Mouse (Mus musculus) MEL (cell line): Measurements from ENCODE around the gene Tppp3. TPM values are rescaled to one million over a fixed set of nuclear protein-coding genes. Genes with fewer than 3 reads are reported as not detected.

Experiments
- DNase-seq: peaks from one replicate; pipeline ENCODE4 v3.0.0; 2011; ENCODE audit warnings: low read depth, low spot score
- H3K27ac ChIP-seq: 2 replicates; pipeline ENCODE4 v1.5.1; 2012; ENCODE audit warnings: low read depth, mild to moderate bottlenecking, control low read depth, low read length, moderate library complexity; ENCODE audit not compliant: control insufficient read depth
- H3K27me3 ChIP-seq, 2 experiments: fragments of 150-350 bp in 1 of 2; sonication (generic) in 1 of 2; 2 replicates each; pipeline ENCODE4 v1.6.1; 2012; ENCODE audit warnings: low read length in 2 of 2, mild to moderate bottlenecking in 2 of 2, improper control_type of control experiment in 1 of 2, moderate library complexity in 1 of 2; ENCODE audit not compliant: insufficient read depth in 2 of 2, control insufficient read depth in 1 of 2
- H3K36me3 ChIP-seq, 2 experiments: 2 replicates each; pipeline ENCODE4 v1.6.1; 2012 to 2014; ENCODE audit warnings: low read length in 2 of 2, improper control_type of control experiment in 1 of 2, inconsistent platforms in 1 of 2, mild to moderate bottlenecking in 1 of 2; ENCODE audit not compliant: insufficient read depth in 2 of 2, control insufficient read depth in 1 of 2
- H3K4me1 ChIP-seq, 2 experiments: fragments of 150-350 bp in 1 of 2; sonication (generic) in 1 of 2; 2 replicates each; pipeline ENCODE4 v1.6.1; 2012; ENCODE audit warnings: low read length in 2 of 2, improper control_type of control experiment in 1 of 2, mild to moderate bottlenecking in 1 of 2; ENCODE audit not compliant: insufficient read depth in 2 of 2, control insufficient read depth in 1 of 2
- H3K4me3 ChIP-seq, 2 experiments: fragments of 150-350 bp in 1 of 2; sonication (generic) in 1 of 2; 2 replicates each; pipeline ENCODE4 v1.5.1; 2012; ENCODE audit warnings: low read depth in 2 of 2, low read length in 2 of 2, mild to moderate bottlenecking in 2 of 2, moderate library complexity in 2 of 2, control low read depth in 1 of 2, improper control_type of control experiment in 1 of 2; ENCODE audit not compliant: control insufficient read depth in 1 of 2, insufficient read depth in 1 of 2
- H3K79me2 ChIP-seq: 2 replicates; pipeline ENCODE4 v1.6.1; 2012; ENCODE audit warnings: mild to moderate bottlenecking, low read length, moderate library complexity; ENCODE audit not compliant: control insufficient read depth, poor library complexity, insufficient read depth
- H3K9ac ChIP-seq: 2 replicates; pipeline ENCODE4 v1.6.1; 2012; ENCODE audit warnings: low read depth, mild to moderate bottlenecking, control low read depth, low read length, moderate library complexity; ENCODE audit not compliant: control insufficient read depth, poor library complexity, severe bottlenecking
- H3K9me3 ChIP-seq: fragments of 150-350 bp; sonication (generic); replicated peaks from 2 replicates; pipeline ENCODE4 v1.6.1; 2012; ENCODE audit warnings: mild to moderate bottlenecking, low read length, improper control_type of control experiment, moderate library complexity; ENCODE audit not compliant: insufficient read depth
- CHD1 ChIP-seq: IDR thresholded peaks from 2 replicates; pipeline ENCODE4 v1.6.1; 2012; ENCODE audit warnings: low read depth, mild to moderate bottlenecking, inconsistent platforms, low read length, improper control_type of control experiment
- CHD2 ChIP-seq: IDR thresholded peaks from 2 replicates; pipeline ENCODE4 v1.6.1; 2011; ENCODE audit warnings: low read length, improper control_type of control experiment
- CTCF ChIP-seq, 3 experiments: IDR thresholded peaks in 2 of 3; conservative IDR thresholded peaks in 1 of 3; 2 replicates each; pipeline ENCODE4 v1.5.1; 2011 to 2012; ENCODE audit warnings: low read length in 3 of 3, low read depth in 2 of 3, mild to moderate bottlenecking in 2 of 3, improper control_type of control experiment in 1 of 3, inconsistent platforms in 1 of 3, mixed read lengths in 1 of 3, moderate library complexity in 1 of 3; ENCODE audit not compliant: control insufficient read depth in 1 of 3, insufficient read depth in 1 of 3, poor library complexity in 1 of 3, severe bottlenecking in 1 of 3
- ELF1 ChIP-seq: IDR thresholded peaks from 2 replicates; pipeline ENCODE4 v1.6.1; 2014; ENCODE audit warnings: low read depth, mild to moderate bottlenecking, inconsistent platforms, low read length, improper control_type of control experiment, moderate library complexity
- EP300 ChIP-seq, 2 experiments: IDR thresholded peaks; 2 replicates each; pipeline ENCODE4 v1.6.1; 2011; ENCODE audit warnings: improper control_type of control experiment in 2 of 2, low read length in 2 of 2, low read depth in 1 of 2, mild to moderate bottlenecking in 1 of 2
- ETS1 ChIP-seq: IDR thresholded peaks from 2 replicates; pipeline ENCODE4 v1.6.1; 2012; ENCODE audit warnings: low read depth, mild to moderate bottlenecking, inconsistent platforms, low read length, improper control_type of control experiment, moderate library complexity
- HCFC1 ChIP-seq: IDR thresholded peaks from 2 replicates; pipeline ENCODE4 v1.6.1; 2012; ENCODE audit warnings: low read depth, mild to moderate bottlenecking, inconsistent platforms, low read length, improper control_type of control experiment, moderate library complexity
- JUND ChIP-seq: IDR thresholded peaks from 2 replicates; pipeline ENCODE4 v1.6.1; 2011; ENCODE audit warnings: low read depth, mild to moderate bottlenecking, improper control_type of control experiment, low read length
- MEF2A ChIP-seq: IDR thresholded peaks from 2 replicates; pipeline ENCODE4 v1.6.1; 2014; ENCODE audit warnings: low read depth, mild to moderate bottlenecking, inconsistent platforms, low read length, improper control_type of control experiment; ENCODE audit not compliant: poor library complexity, insufficient replicate concordance, severe bottlenecking; ENCODE audit errors: extremely low read depth
- NELFE ChIP-seq: IDR thresholded peaks from 2 replicates; pipeline ENCODE4 v1.6.1; 2011; ENCODE audit warnings: low read depth, low read length, improper control_type of control experiment
- POLR2AphosphoS2 ChIP-seq: IDR thresholded peaks from 2 replicates; pipeline ENCODE4 v1.6.1; 2011; ENCODE audit warnings: low read length, improper control_type of control experiment
- RAD21 ChIP-seq: IDR thresholded peaks from 2 replicates; pipeline ENCODE4 v1.6.1; 2011; ENCODE audit warnings: mild to moderate bottlenecking, low read depth, low read length, improper control_type of control experiment
- RCOR1 ChIP-seq: IDR thresholded peaks from 2 replicates; pipeline ENCODE4 v1.6.1; 2012; ENCODE audit warnings: low read depth, mild to moderate bottlenecking, inconsistent platforms, low read length, improper control_type of control experiment
- SIN3A ChIP-seq: IDR thresholded peaks from 2 replicates; pipeline ENCODE4 v1.6.1; 2012; ENCODE audit warnings: low read length, improper control_type of control experiment, inconsistent platforms
- SMC3 ChIP-seq: IDR thresholded peaks from 2 replicates; pipeline ENCODE4 v1.6.1; 2011; ENCODE audit warnings: low read depth, low read length, improper control_type of control experiment
- TAL1 ChIP-seq: IDR thresholded peaks from 2 replicates; pipeline ENCODE4 v1.6.1; 2012; ENCODE audit warnings: mild to moderate bottlenecking, inconsistent platforms, low read length, moderate library complexity, mixed read lengths
- TCF12 ChIP-seq: IDR thresholded peaks from 2 replicates; pipeline ENCODE4 v1.6.1; 2014; ENCODE audit warnings: low read depth, mild to moderate bottlenecking, inconsistent platforms, low read length, improper control_type of control experiment, moderate library complexity
- UBTF ChIP-seq: IDR thresholded peaks from 2 replicates; pipeline ENCODE4 v1.6.1; 2012; ENCODE audit warnings: low read depth, mild to moderate bottlenecking, inconsistent platforms, low read length, improper control_type of control experiment, moderate library complexity, borderline replicate concordance; ENCODE audit not compliant: insufficient read depth
- USF1 ChIP-seq: IDR thresholded peaks from 2 replicates; pipeline ENCODE4 v1.6.1; 2014; ENCODE audit warnings: low read depth, mild to moderate bottlenecking, inconsistent platforms, low read length, improper control_type of control experiment, moderate library complexity
- USF2 ChIP-seq, 2 experiments: IDR thresholded peaks; 2 replicates each; pipeline ENCODE4 v1.6.1; 2011 to 2012; ENCODE audit warnings: improper control_type of control experiment in 2 of 2, low read length in 2 of 2, borderline replicate concordance in 1 of 2, inconsistent platforms in 1 of 2, low read depth in 1 of 2, mild to moderate bottlenecking in 1 of 2; ENCODE audit not compliant: insufficient read depth in 1 of 2
- polyA plus RNA-seq, 2 experiments: library from polyadenylated mRNA; stranded (reverse) in 1 of 2; unstranded in 1 of 2; fragments of >175 nt in 1 of 2; fragments of >200 nt in 1 of 2; gene quantifications; 2 replicates each; pipeline versions ENCODE4 v1.2.1 to v1.2.4; 2012; ENCODE audit warnings: low replicate concordance in 2 of 2, low read depth in 1 of 2; ENCODE audit not compliant: insufficient read length in 2 of 2, insufficient read depth in 1 of 2, missing spikeins in 1 of 2
- total RNA-seq: library from RNA; depleted of rRNA; stranded (reverse); fragments of 300-350 nt; gene quantifications from 2 replicates; pipeline ENCODE4 v1.2.3, GENCODE M21; 2012

Gene Tppp3
- total and polyA plus RNA-seq, 3 experiments, result 0.81 to 1.7 TPM; not detected in 1

GRCm38 (mm10) chr8:105477792-105478191, 6.5 kb upstream of the Tppp3 start:
- no peaks in the 10 kb centered on the region for H3K9me3 ChIP-seq
- H3K27ac ChIP-seq, result no peak overlapping the region
- H3K9ac ChIP-seq, result no peak overlapping the region
- no peaks in the 10 kb centered on the region for H3K27me3 ChIP-seq
- H3K4me3 ChIP-seq, result no peak overlapping the region
- TF ChIP-seq RCOR1, result no peak
- no peaks in the 10 kb centered on the region for H3K79me2 ChIP-seq
- no peaks in the 10 kb centered on the region for H3K4me1 ChIP-seq
- no peaks in the 10 kb centered on the region for H3K36me3 ChIP-seq
- no peak for DNase-seq

DNA sequence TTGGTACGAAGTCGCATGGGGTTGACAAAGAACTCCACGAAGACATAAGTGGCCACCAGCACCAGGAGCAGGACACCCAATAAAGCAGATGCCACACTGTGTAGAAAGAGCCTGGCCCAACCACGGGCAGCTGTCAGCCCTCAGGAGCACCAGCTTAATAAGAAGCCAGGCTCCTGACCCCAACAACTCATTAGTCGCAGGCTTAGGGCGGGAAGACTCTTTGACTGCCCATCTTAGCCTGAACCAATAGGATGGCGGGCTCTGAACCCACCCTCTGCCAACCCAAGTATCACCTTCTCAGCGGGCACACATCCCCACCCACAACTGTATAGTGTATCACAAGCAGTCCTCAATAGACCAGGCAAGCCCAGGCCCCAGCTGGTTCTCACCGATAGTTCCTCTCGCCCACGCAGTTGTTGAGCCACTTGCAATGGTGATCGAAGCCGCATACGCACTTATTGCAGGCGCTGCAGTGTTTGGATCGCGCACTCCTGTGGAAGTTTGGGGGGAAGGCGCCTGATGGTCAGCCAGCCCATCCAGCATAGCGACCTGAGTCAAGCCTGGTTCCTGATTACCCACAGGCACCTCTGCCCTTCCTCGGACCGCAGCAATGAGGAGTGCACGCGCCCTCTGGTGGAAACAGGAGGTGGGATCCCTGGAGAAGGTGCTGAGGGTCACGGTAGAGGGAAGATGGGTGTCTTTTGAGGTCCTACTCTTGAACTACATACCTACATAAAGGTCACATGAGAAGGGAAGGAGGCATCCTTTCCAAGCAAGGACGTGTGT, 5.5 kb upstream of the Tppp3 start:
- Histone ChIP-seq H3K27ac (no peak overlapping the region), H3K9me3 (no peaks in the 10 kb centered on the region), H3K4me1 (no peaks in the 10 kb centered on the region), H3K9ac (no peak overlapping the region), H3K4me3 (no peak overlapping the region), H3K79me2 (no peaks in the 10 kb centered on the region), H3K27me3 (no peaks in the 10 kb centered on the region), H3K36me3 (no peaks in the 10 kb centered on the region)
- no peak for DNase-seq
- TF ChIP-seq RAD21 (peak; percentile 28), CHD2 (no peak), SMC3 (peak; percentile 52), CTCF (IDR thresholded peaks at IDR 0.05 in 2 of 3, conservative IDR thresholded peaks at IDR 0.05 in 1 of 3; ENCODE audit: control insufficient read depth in 1 of 3, insufficient read depth in 1 of 3, low read depth in 2 of 3, low read length in 3 of 3, poor library complexity in 1 of 3, severe bottlenecking in 1 of 3) (peak in 2 of 3 experiments; percentile 54 to 64; a peak in 4 of 6 replicates)

DNA sequence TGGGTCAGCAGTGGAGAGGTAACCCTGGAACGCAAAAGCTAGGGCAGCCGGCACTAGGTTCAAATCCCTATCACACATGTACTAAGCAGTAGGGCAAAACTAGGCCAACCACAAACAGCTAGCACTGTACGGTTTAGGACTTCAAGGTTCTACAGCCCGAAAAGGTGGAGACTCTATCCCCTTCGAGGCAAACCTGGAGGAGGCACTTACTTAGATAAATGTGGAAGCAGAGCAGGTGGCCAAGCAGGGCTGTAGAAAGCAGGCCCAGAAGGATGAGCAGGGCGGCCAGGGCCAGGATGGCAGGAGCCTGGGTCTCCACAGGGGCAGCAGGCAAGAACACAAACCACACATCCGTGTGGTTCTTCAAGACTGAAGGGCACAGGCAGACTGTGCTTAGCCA, 4.8 kb upstream of the Tppp3 start:
- H3K36me3 ChIP-seq, result no peaks in the 10 kb centered on the region
- TF ChIP-seq NELFE, result no peak
- TF ChIP-seq CTCF (IDR thresholded peaks at IDR 0.05 in 2 of 3, conservative IDR thresholded peaks at IDR 0.05 in 1 of 3; ENCODE audit: control insufficient read depth in 1 of 3, insufficient read depth in 1 of 3, low read depth in 2 of 3, low read length in 3 of 3, poor library complexity in 1 of 3, severe bottlenecking in 1 of 3), result no peak
- no peak for TF ChIP-seq HCFC1
- no peak for TF ChIP-seq MEF2A
- no peak for TF ChIP-seq USF1
- TF ChIP-seq USF2 (IDR thresholded peaks at IDR 0.05; ENCODE audit: borderline replicate concordance in 1 of 2, insufficient read depth in 1 of 2, low read depth in 1 of 2, low read length in 2 of 2), result no peak
- no peak for TF ChIP-seq ETS1
- no peak for TF ChIP-seq CHD1
- no peak for TF ChIP-seq TCF12
- no peak for TF ChIP-seq UBTF
- no peak for TF ChIP-seq TAL1
- no peak for TF ChIP-seq POLR2AphosphoS2
- no peak for TF ChIP-seq EP300 (IDR thresholded peaks at IDR 0.05; ENCODE audit: low read depth in 1 of 2, low read length in 2 of 2)
- TF ChIP-seq SIN3A, result no peak
- no peak for TF ChIP-seq ELF1
- TF ChIP-seq JUND, result no peak
- no peak overlapping the region for H3K4me3 ChIP-seq
- H3K9ac ChIP-seq, result no peak overlapping the region
- no peak for DNase-seq
- no peaks in the 10 kb centered on the region for H3K27me3 ChIP-seq
- H3K27ac ChIP-seq, result no peak overlapping the region
- no peaks in the 10 kb centered on the region for H3K79me2 ChIP-seq
- H3K9me3 ChIP-seq, result no peaks in the 10 kb centered on the region
- no peaks in the 10 kb centered on the region for H3K4me1 ChIP-seq
